Mouse (Mus musculus) brain, adult 2 months (tissue): ENCODE measurements at regions not wholly inside any gene's neighbourhood (a gene's known extent, or its start where the extent isn't known, plus 50 kb on each side); places are given as distances from the start of the nearest gene placed in this dataset.

ENCODE experiments used
- DNase-seq: peaks from one replicate; pipeline ENCODE4 v3.0.0; 2011; ENCODE audit warnings: low read depth, low spot score

GRCm38 (mm10) chr9:34029503-34030169 lies 456.1 kb upstream of the Kirrel3 start:
- DNase-seq, result peak; percentile 15

GRCm38 (mm10) chr9:34054435-34054834 lies 431.3 kb upstream of the Kirrel3 start:
- peak; percentile 49 for DNase-seq
